Mouse (Mus musculus): Measurements from ENCODE around the gene Htr1d. TPM values are rescaled to one million over a fixed set of nuclear protein-coding genes. Genes with fewer than 3 reads are reported as not detected.

Htr1d gene
- total RNA-seq, 2 experiments from 2014 or later, result 5.8 to 7.5 TPM

DNA sequence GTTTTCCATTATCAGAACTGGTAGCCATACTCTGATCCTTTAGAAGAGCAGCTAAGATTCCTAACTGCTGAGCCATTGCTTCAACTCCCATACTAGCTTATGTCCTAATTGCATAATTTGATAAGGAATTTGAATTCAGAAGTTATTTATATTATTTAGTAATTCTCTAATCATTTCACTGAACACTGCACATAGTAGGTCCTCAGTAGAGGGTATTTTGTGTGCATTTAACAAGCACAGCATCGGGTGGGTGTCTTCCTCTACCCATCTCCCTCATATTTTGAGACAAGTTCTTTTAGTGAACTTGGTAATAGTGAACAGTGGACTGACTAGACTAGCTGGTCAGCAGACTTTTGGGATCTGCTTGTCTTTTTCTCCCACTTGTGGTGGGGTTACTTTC lies 53.4 kb downstream of the Htr1d start:
- no peak for DNase-seq (ENCODE audit: extremely low spot score in 1 of 2, low spot score in 2 of 2)
- intact Hi-C loops (cut with DNase I), result no loop called here

DNA sequence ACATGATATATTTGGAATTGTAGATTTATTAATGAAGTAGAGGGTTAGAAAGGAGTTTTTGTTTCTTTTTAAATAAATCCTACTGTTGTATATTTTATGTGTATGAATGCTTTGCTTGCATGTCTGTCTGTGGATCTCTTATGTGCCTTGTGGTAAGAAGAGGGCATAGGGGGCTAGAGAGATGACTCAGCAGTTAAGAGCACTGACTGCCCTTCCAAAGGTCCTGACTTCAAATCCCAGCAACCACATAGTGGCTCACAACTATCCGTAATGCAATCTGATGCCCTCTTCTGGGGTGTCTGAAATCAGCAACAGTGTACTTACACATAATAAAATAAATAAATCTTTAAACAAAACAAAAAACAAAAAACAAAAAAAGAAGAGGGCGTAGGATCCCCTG lies 63.2 kb downstream of the Htr1d start:
- DNase-seq (ENCODE audit: extremely low spot score in 1 of 2, low spot score in 2 of 2), result no peak
- intact Hi-C loops (cut with DNase I), result no loop called here

Other genes starting within 250 kb of the Htr1d start
- 1 to 10 TPM; 3.5 to 4.4 TPM for gene Asap3, start 217.2 kb upstream of the Htr1d start, total RNA-seq (2021)
- gene Tcea3, start 175.8 kb upstream of the Htr1d start, total RNA-seq (2021), result 1 to 10 TPM in 1 of 2 experiments, under 1 TPM in 1; 0.51 to 1.0 TPM
- gene Zfp46, start 138.8 kb upstream of the Htr1d start, total RNA-seq (2021), result 100 to 1,000 TPM; 115 to 116 TPM
- 100 to 1,000 TPM; 107 to 121 TPM for gene Hnrnpr, start 112.6 kb upstream of the Htr1d start, total RNA-seq (2021)
- under 1 TPM; 0.19 to 0.73 TPM for gene 6030445D17Rik, start 38.7 kb downstream of the Htr1d start, total RNA-seq (2021)
- 10 to 100 TPM; 40.0 to 42.6 TPM for gene Luzp1, start 46.2 kb downstream of the Htr1d start, total RNA-seq (2021)
- 100 to 1,000 TPM; 128 to 139 TPM for gene Kdm1a, start 179.2 kb downstream of the Htr1d start, total RNA-seq (2021)
- not detected for gene Tex46, start 186.9 kb downstream of the Htr1d start, total RNA-seq (2021)
- under 1 TPM in 1 of 2 experiments, not detected in 1; 0.14 TPM for gene Lactbl1, start 199.1 kb downstream of the Htr1d start, total RNA-seq (2021)

All from left cerebral cortex, postnatal 10 days (tissue).